Mouse (Mus musculus) embryonic fibroblast, embryonic 13.5 days (primary cell): ENCODE measurements around the gene Cenpu.

ENCODE experiments used
- CTCF ChIP-seq: IDR thresholded peaks from 2 replicates; pipeline ENCODE4 v1.5.1; 2011; ENCODE audit warnings: mild to moderate bottlenecking, control low read depth, low read length, moderate library complexity, borderline replicate concordance; ENCODE audit not compliant: insufficient read depth
- POLR2A ChIP-seq: IDR thresholded peaks from 2 replicates; pipeline ENCODE4 v1.6.1; 2011; ENCODE audit warnings: low read depth, mild to moderate bottlenecking, control low read depth, low read length, moderate library complexity

DNA sequence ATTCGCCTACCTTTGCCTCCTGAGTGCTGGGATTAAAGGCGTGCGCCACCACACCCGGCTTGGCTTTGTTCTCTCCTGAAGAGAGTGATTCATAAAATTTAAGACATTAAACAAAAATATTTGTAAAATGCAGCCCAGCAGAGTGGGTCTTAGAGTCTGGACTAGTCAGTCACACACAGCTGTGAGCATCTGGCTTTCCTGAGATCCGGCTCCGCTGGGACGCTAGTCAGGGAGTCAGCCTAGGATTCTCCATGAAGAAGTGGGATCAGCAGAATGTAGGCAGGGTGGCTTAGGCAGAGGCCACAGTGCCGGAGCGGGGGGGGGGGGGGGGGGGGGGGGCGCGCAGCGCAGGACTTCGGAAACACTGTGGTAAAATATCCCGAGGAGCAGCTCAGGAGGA is 18.8 kb downstream of the Cenpu start:
- TF ChIP-seq CTCF (no peak), POLR2A (no peak)
